Mouse (Mus musculus): ENCODE results near the gene Gm10401.

The Gm10401 gene

GRCm38 (mm10) chr5:115069611-115070010 is 28.5 kb downstream of the Gm10401 start:
- Histone ChIP-seq H3K27me3 (ENCODE audit: control insufficient read depth, insufficient read depth, low read length, poor library complexity, severe bottlenecking) (no peaks in the 10 kb centered on the region), H3K36me3 (ENCODE audit: control insufficient read depth, insufficient read depth, low read length, poor library complexity, severe bottlenecking) (no peaks in the 10 kb centered on the region; the same call in 1 of the 2 replicates)
- no peak for DNase-seq (ENCODE audit: low read depth, low spot score)

- H3K27me3 ChIP-seq (ENCODE audit: control insufficient read depth, insufficient read depth, low read length, poor library complexity, severe bottlenecking) = no peaks in the 10 kb centered on the region
- no peak for DNase-seq (ENCODE audit: low read depth, low spot score)
- H3K36me3 ChIP-seq (ENCODE audit: control insufficient read depth, insufficient read depth, low read length, poor library complexity, severe bottlenecking) = no peaks in the 10 kb centered on the region; the same call in none of the 2 replicates
Observed at GRCm38 (mm10) chr5:115068671-115069421, 29.2 kb downstream of the Gm10401 start.

GRCm38 (mm10) chr5:115066245-115066644 is 31.9 kb downstream of the Gm10401 start:
- H3K36me3 ChIP-seq (ENCODE audit: control insufficient read depth, insufficient read depth, low read length, poor library complexity, severe bottlenecking) = peaks cover 2% of the 10 kb centered on the region
- DNase-seq (ENCODE audit: low read depth, low spot score) = no peak
- H3K27me3 ChIP-seq (ENCODE audit: control insufficient read depth, insufficient read depth, low read length, poor library complexity, severe bottlenecking) = no peaks in the 10 kb centered on the region

- peaks cover 2% of the 10 kb centered on the region for H3K36me3 ChIP-seq (ENCODE audit: control insufficient read depth, insufficient read depth, low read length, poor library complexity, severe bottlenecking)
- H3K27me3 ChIP-seq (ENCODE audit: control insufficient read depth, insufficient read depth, low read length, poor library complexity, severe bottlenecking) = no peaks in the 10 kb centered on the region
- DNase-seq (ENCODE audit: low read depth, low spot score) = no peak
Observed at GRCm38 (mm10) chr5:115063391-115063790, 34.7 kb downstream of the Gm10401 start.

- Histone ChIP-seq H3K36me3 (ENCODE audit: control insufficient read depth, insufficient read depth, low read length, poor library complexity, severe bottlenecking) (peaks cover 2% of the 10 kb centered on the region), H3K27me3 (ENCODE audit: control insufficient read depth, insufficient read depth, low read length, poor library complexity, severe bottlenecking) (no peaks in the 10 kb centered on the region)
- DNase-seq (ENCODE audit: low read depth, low spot score) = no peak
Observed at GRCm38 (mm10) chr5:115062566-115062965, 35.5 kb downstream of the Gm10401 start.

GRCm38 (mm10) chr5:115060977-115061376 is 37.1 kb downstream of the Gm10401 start:
- Histone ChIP-seq H3K36me3 (ENCODE audit: control insufficient read depth, insufficient read depth, low read length, poor library complexity, severe bottlenecking) (peaks cover 2% of the 10 kb centered on the region), H3K27me3 (ENCODE audit: control insufficient read depth, insufficient read depth, low read length, poor library complexity, severe bottlenecking) (no peaks in the 10 kb centered on the region)
- DNase-seq (ENCODE audit: low read depth, low spot score) = no peak

- no peaks in the 10 kb centered on the region for H3K27me3 ChIP-seq (ENCODE audit: control insufficient read depth, insufficient read depth, low read length, poor library complexity, severe bottlenecking)
- H3K36me3 ChIP-seq (ENCODE audit: control insufficient read depth, insufficient read depth, low read length, poor library complexity, severe bottlenecking) = peaks cover 2% of the 10 kb centered on the region
- DNase-seq (ENCODE audit: low read depth, low spot score) = no peak
Observed at GRCm38 (mm10) chr5:115060067-115060695, 37.9 kb downstream of the Gm10401 start.

- Histone ChIP-seq H3K27me3 (ENCODE audit: control insufficient read depth, insufficient read depth, low read length, poor library complexity, severe bottlenecking) (no peaks in the 10 kb centered on the region), H3K36me3 (ENCODE audit: control insufficient read depth, insufficient read depth, low read length, poor library complexity, severe bottlenecking) (peaks cover 2% of the 10 kb centered on the region; the same call in 1 of the 2 replicates)
- DNase-seq (ENCODE audit: low read depth, low spot score) = peak; percentile 61
Observed at GRCm38 (mm10) chr5:115058584-115059297, 39.4 kb downstream of the Gm10401 start.

- H3K36me3 ChIP-seq (ENCODE audit: control insufficient read depth, insufficient read depth, low read length, poor library complexity, severe bottlenecking) = no peaks in the 10 kb centered on the region
- no peak for DNase-seq (ENCODE audit: low read depth, low spot score)
- no peaks in the 10 kb centered on the region for H3K27me3 ChIP-seq (ENCODE audit: control insufficient read depth, insufficient read depth, low read length, poor library complexity, severe bottlenecking)
Observed at GRCm38 (mm10) chr5:115057153-115057552, 40.9 kb downstream of the Gm10401 start.

GRCm38 (mm10) chr5:115055418-115055817 is 42.7 kb downstream of the Gm10401 start:
- no peak for DNase-seq (ENCODE audit: low read depth, low spot score)
- Histone ChIP-seq H3K36me3 (ENCODE audit: control insufficient read depth, insufficient read depth, low read length, poor library complexity, severe bottlenecking) (no peaks in the 10 kb centered on the region), H3K27me3 (ENCODE audit: control insufficient read depth, insufficient read depth, low read length, poor library complexity, severe bottlenecking) (no peaks in the 10 kb centered on the region)

GRCm38 (mm10) chr5:115053791-115054396 is 44.2 kb downstream of the Gm10401 start:
- Histone ChIP-seq H3K27me3 (ENCODE audit: control insufficient read depth, insufficient read depth, low read length, poor library complexity, severe bottlenecking) (no peaks in the 10 kb centered on the region), H3K36me3 (ENCODE audit: control insufficient read depth, insufficient read depth, low read length, poor library complexity, severe bottlenecking) (no peaks in the 10 kb centered on the region)
- no peak for DNase-seq (ENCODE audit: low read depth, low spot score)

- Histone ChIP-seq H3K27me3 (ENCODE audit: control insufficient read depth, insufficient read depth, low read length, poor library complexity, severe bottlenecking) (no peaks in the 10 kb centered on the region), H3K36me3 (ENCODE audit: control insufficient read depth, insufficient read depth, low read length, poor library complexity, severe bottlenecking) (no peaks in the 10 kb centered on the region)
- no peak for DNase-seq (ENCODE audit: low read depth, low spot score)
Observed at GRCm38 (mm10) chr5:115052546-115052945, 45.5 kb downstream of the Gm10401 start.

- H3K27me3 ChIP-seq (ENCODE audit: control insufficient read depth, insufficient read depth, low read length, poor library complexity, severe bottlenecking) = no peaks in the 10 kb centered on the region
- H3K36me3 ChIP-seq (ENCODE audit: control insufficient read depth, insufficient read depth, low read length, poor library complexity, severe bottlenecking) = no peaks in the 10 kb centered on the region
- no peak for DNase-seq (ENCODE audit: low read depth, low spot score)
Observed at GRCm38 (mm10) chr5:115050776-115051175, 47.3 kb downstream of the Gm10401 start.

- DNase-seq (ENCODE audit: low read depth, low spot score) = no peak
- H3K36me3 ChIP-seq (ENCODE audit: control insufficient read depth, insufficient read depth, low read length, poor library complexity, severe bottlenecking) = no peaks in the 10 kb centered on the region
- H3K27me3 ChIP-seq (ENCODE audit: control insufficient read depth, insufficient read depth, low read length, poor library complexity, severe bottlenecking) = no peaks in the 10 kb centered on the region
Observed at GRCm38 (mm10) chr5:115049692-115050091, 48.4 kb downstream of the Gm10401 start.
